Mouse (Mus musculus) liver, adult 2 months (tissue): ENCODE data around the gene Ndrg3. TPM values are rescaled to one million over a fixed set of nuclear protein-coding genes. Genes with fewer than 3 reads are reported as not detected.

Source experiments
- DNase-seq: peaks from one replicate; pipeline ENCODE4 v3.0.0-alpha.2; 2011; ENCODE audit warnings: low read depth, low spot score; ENCODE audit errors: extremely low read depth
- H3K27ac ChIP-seq: fragments of 200-500 bp; replicated peaks from 2 replicates; pipeline ENCODE4 v1.5.1; 2012; ENCODE audit warnings: low read depth, mild to moderate bottlenecking, control low read depth, inconsistent platforms, low read length; ENCODE audit not compliant: insufficient read depth
- H3K27me3 ChIP-seq: fragments of 200-500 bp; 2 replicates; pipeline ENCODE4 v1.6.1; 2012; ENCODE audit warnings: mild to moderate bottlenecking, moderate library complexity, low read length, inconsistent platforms; ENCODE audit not compliant: control insufficient read depth, insufficient read depth
- H3K36me3 ChIP-seq: fragments of 200-500 bp; 2 replicates; pipeline ENCODE4 v1.6.1; 2012; ENCODE audit warnings: low read length, inconsistent platforms; ENCODE audit not compliant: control insufficient read depth, insufficient read depth
- H3K4me1 ChIP-seq: fragments of 200-500 bp; 2 replicates; pipeline ENCODE4 v1.6.1; 2011; ENCODE audit warnings: low read length; ENCODE audit not compliant: control insufficient read depth, insufficient read depth
- H3K4me3 ChIP-seq: fragments of 200-500 bp; 2 replicates; pipeline ENCODE4 v1.5.1; 2011; ENCODE audit warnings: low read depth, mild to moderate bottlenecking, control low read depth, low read length, moderate library complexity; ENCODE audit not compliant: insufficient read depth
- H3K79me2 ChIP-seq: fragments of 200-500 bp; 2 replicates; pipeline ENCODE4 v1.6.1; 2012; ENCODE audit warnings: inconsistent platforms, mild to moderate bottlenecking, low read length, moderate library complexity; ENCODE audit not compliant: control insufficient read depth, insufficient read depth
- H3K9ac ChIP-seq: fragments of 200-500 bp; 2 replicates; pipeline ENCODE4 v1.6.1; 2012; ENCODE audit warnings: low read depth, mild to moderate bottlenecking, control low read depth, inconsistent platforms, low read length
- CTCF ChIP-seq: fragments of 200-500 bp; IDR thresholded peaks from 2 replicates; pipeline ENCODE4 v1.5.1; 2011; ENCODE audit warnings: low read depth, low read length, control low read depth
- POLR2A ChIP-seq: fragments of 200-500 bp; IDR thresholded peaks from 2 replicates; pipeline ENCODE4 v1.6.1; 2011; ENCODE audit warnings: low read length, control low read depth; ENCODE audit not compliant: insufficient read depth; ENCODE audit errors: extremely low read depth
- WGBS: fragments of 180-500 bp; shearing (Covaris S2); methylation state at CpG from one replicate; pipeline ENCODE4 v1.1.7; 2018; 5-methylcytosine and 5-hydroxymethylcytosine counted together
- polyA plus RNA-seq: library from polyadenylated mRNA; depleted of rRNA; stranded (reverse); fragments of >200 nt; gene quantifications from 2 replicates; pipeline ENCODE4 v1.2.3, GENCODE M21; 2012
- total RNA-seq: library from RNA; depleted of rRNA; stranded (reverse); fragments of >200 nt; gene quantifications from 2 replicates; pipeline ENCODE4 v1.2.3, GENCODE M21; 2014

Ndrg3 gene
- total and polyA plus RNA-seq, 2 experiments, result 9.1 to 20.8 TPM

DNA sequence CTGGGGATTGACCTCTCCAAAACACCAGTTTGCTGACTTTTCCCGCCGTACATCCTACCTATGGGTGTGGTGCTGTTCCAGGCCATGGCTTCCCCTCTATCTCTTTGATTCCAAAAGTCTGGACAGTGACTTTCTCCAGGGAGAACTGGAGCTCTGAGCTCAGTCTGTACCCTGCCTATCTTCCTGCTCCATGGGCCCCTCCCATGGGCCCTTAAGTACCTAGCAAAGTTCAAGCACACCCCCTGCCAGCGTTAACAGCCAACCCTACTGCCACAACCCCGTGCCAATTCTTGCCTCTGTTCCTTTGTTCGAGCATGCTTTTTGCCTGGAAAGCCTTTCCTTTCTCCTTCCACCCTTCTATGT lies 15.4 kb upstream of the Ndrg3 start:
- TF ChIP-seq CTCF (no peak), POLR2A (no peak)
- Histone ChIP-seq H3K27ac (no peak overlapping the region), H3K79me2 (no peaks in the 10 kb centered on the region), H3K36me3 (no peaks in the 10 kb centered on the region), H3K4me3 (peak overlapping the region; percentile 69), H3K27me3 (no peaks in the 10 kb centered on the region), H3K9ac (peak overlapping the region; percentile 74), H3K4me1 (peaks cover 3% of the 10 kb centered on the region)
- 26% methylated on average over 5 of the region's 5 CpGs for WGBS
- no peak for DNase-seq

DNA sequence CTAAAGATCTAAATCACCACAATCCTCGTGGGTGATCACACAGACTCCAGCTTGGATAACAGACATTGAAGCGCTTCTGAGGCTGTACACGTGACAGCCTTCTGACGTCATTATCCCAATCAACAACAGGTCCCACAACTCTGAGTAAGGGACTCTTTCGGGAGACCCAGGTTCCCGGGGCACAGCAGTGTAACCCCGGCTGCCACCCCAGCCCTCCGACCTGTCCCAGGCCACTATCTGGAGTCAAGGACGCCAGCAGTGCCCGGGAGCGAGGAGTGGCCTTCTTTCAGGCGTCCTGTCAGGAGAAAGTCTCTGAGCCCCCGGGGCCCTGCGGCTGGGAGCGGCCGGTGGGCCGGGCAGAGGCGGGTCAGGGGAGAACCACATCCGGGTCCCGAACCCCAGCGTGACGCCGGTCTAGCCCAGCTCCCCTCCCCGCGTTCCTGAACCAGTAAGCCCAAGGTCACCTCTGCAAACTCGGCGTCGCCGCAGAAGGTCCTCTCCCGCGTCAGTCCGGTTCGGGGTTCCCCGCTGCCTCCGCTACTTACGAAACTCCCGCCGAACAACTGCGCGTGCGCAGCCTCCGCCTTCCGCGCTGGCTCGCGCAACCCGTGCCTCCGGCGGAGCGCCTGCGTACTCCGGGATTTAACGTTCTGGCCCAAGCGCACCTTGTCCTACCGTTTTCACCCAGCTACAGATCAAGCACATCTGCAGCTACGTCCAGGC lies 14.8 kb upstream of the Ndrg3 start, which contains the start of gene Dsn1:
Gene Dsn1 (minus strand): TSS at position 644 of the 723 bp plus-strand sequence.
- peak within 1 kb of the TSS; percentile 69 for H3K4me3 ChIP-seq
- WGBS, result under 1% methylated on average over 56 of the region's 56 CpGs
- DNase-seq, result peak; percentile 75

DNA sequence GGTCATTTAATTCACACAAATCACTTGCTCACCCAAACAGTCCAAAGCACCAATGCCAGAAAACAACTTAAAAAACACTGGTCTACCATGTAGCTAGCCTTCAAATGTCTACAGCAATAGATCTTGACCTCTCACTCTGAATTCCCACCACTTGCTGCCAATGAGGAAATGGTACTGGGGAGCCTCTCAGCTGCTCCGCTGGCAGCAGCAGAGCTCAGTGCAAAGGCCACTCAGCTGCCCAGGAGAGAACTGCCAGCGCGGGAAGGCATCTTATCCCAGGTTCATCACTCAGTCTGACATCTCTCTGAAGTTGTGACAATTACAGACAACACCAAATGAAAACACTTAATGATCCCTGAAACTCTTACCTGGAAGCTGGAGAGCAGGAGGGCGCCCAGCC lies 10.5 kb upstream of the Ndrg3 start:
- H3K9ac ChIP-seq, result no peak overlapping the region
- peaks cover under 1% of the 10 kb centered on the region for H3K4me1 ChIP-seq
- H3K79me2 ChIP-seq, result no peaks in the 10 kb centered on the region
- DNase-seq, result no peak
- WGBS, result 70% methylated on average over 4 of the region's 4 CpGs
- H3K36me3 ChIP-seq, result no peaks in the 10 kb centered on the region
- no peak overlapping the region for H3K4me3 ChIP-seq
- TF ChIP-seq POLR2A (no peak), CTCF (no peak)
- no peaks in the 10 kb centered on the region for H3K27me3 ChIP-seq
- H3K27ac ChIP-seq, result no peak overlapping the region

More for the DNA sequence above, 14.8 kb upstream of the Ndrg3 start, which contains the start of gene Dsn1:
- peaks cover 3% of the 10 kb centered on the region for H3K4me1 ChIP-seq
- no peaks in the 10 kb centered on the region for H3K36me3 ChIP-seq
- H3K27ac ChIP-seq, result no peak within 1 kb of the TSS
- TF ChIP-seq CTCF (no peak), POLR2A (no peak)
- H3K27me3 ChIP-seq, result no peaks in the 10 kb centered on the region
- peak within 1 kb of the TSS; percentile 74 for H3K9ac ChIP-seq
- no peaks in the 10 kb centered on the region for H3K79me2 ChIP-seq

DNA sequence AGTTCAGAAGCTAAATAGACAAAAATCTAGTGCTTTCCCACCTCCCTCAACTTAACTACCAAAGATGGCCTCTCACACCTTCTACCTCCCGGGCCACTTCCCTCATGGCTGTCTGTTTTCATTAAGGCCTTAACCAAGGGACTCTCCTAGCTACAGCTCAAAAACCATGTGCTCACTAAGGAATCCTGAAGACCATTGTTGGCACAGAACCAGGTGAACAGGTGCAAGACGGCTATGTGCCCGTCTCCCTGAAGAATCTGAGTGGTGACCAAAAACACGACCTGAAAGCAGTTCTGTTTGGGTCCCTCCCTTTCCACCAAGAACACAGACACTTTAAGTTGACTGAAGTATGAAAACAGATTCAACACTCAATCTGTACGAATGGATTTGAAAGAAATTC lies 6.4 kb upstream of the Ndrg3 start:
- Histone ChIP-seq H3K36me3 (no peaks in the 10 kb centered on the region), H3K9ac (no peak overlapping the region)
- TF ChIP-seq CTCF, result no peak
- TF ChIP-seq POLR2A, result no peak

DNA sequence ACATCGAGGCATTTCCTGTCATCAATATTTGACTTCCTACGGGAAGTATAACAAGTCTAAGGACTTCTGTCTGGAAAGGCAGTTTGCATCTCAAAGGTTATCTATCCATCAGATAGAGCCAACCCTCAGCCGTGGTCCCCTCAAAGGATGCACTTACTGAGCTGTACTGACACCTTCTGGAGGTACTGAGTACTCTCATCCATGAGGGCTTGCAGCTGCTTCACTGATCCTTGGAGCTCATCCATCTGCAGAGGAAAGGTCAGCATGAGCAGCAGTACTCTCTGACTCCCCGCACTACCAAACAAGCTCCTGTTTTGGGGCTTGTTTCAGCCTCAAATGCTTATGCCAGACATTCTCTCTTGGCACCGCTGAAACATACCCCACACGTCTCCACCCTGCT lies 4.7 kb upstream of the Ndrg3 start:
- no peak overlapping the region for H3K27ac ChIP-seq
- DNase-seq, result peak; percentile 59
- no peaks in the 10 kb centered on the region for H3K27me3 ChIP-seq
- H3K4me3 ChIP-seq, result no peak overlapping the region
- no peak overlapping the region for H3K9ac ChIP-seq
- H3K36me3 ChIP-seq, result no peaks in the 10 kb centered on the region
- H3K4me1 ChIP-seq, result no peaks in the 10 kb centered on the region
- WGBS, result 58% methylated on average over 6 of the region's 6 CpGs
- TF ChIP-seq POLR2A, result no peak
- TF ChIP-seq CTCF, result peak; percentile 60
- H3K79me2 ChIP-seq, result peaks cover 2% of the 10 kb centered on the region; the same call in 1 of the 2 replicates

More for the DNA sequence above, 6.4 kb upstream of the Ndrg3 start:
- Histone ChIP-seq H3K79me2 (no peaks in the 10 kb centered on the region), H3K4me1 (no peaks in the 10 kb centered on the region), H3K4me3 (no peak overlapping the region), H3K27ac (no peak overlapping the region), H3K27me3 (no peaks in the 10 kb centered on the region)
- DNase-seq, result no peak
- WGBS, result 94% methylated on average over 5 of the region's 5 CpGs

DNA sequence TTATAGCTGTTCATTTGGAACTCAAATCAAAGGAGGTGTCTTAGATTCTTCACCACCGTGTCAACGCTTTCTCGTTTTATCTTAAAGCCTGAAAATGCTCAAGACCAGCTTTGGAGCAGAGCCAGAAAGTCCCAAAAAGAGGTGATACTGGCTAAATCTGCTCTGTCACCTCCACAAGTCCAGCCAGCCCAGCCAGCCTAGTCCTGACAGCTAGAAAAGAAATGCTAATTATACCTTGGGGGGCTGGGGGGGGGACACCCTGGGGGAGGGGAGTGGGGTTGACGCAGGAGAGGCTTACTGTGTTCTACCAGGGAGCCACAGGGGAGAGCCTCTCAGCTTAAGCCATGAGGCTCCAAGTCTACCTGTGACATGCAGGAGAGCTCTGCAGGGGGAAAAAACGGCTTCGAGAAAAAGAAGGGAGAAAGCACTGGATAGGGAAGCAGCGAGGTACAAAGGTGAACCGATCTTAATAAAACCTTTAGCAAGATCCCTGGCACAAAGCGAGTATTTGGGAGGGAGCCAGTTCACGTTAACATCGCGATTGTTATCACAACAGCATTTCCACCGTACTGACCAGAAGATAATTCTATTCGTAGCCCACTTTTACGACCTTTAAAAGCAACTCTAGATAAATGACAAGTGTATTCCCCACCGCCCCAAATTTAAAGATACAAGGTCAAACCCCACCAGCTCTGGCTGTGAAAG lies 977 bp downstream of the Ndrg3 start:
- Histone ChIP-seq H3K79me2 (peaks cover 11% of the 10 kb centered on the region; the same call in 1 of the 2 replicates), H3K27me3 (no peaks in the 10 kb centered on the region), H3K36me3 (no peaks in the 10 kb centered on the region), H3K27ac (peak overlapping the region; percentile 81), H3K9ac (peak overlapping the region; percentile 93), H3K4me3 (peak overlapping the region; percentile 97), H3K4me1 (peaks cover 6% of the 10 kb centered on the region; the same call in 1 of the 2 replicates)
- TF ChIP-seq POLR2A, result no peak
- TF ChIP-seq CTCF, result no peak
- DNase-seq, result peak; percentile 87
- WGBS, result 7% methylated on average over 16 of the region's 16 CpGs
